Mouse (Mus musculus): ENCODE measurements around the gene Polr1d.

The Polr1d gene

DNA sequence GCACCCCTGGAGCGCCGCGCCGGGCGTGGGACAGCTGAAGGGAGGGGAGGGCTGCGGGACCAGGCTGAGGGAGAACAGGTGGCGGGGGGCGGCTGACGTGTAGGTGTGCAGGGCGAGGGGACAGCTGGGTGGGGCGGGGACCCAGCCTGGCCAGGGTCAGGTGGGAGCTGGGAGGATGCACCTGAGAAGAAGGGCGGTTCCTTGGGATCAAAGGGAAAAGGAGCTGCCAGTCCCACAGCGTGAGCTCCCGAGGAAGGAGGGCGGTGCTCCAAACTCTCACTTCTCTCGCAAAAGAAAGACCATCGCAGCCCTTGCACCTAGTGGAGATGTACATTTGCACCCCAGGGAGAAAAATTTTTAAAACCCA, at the start of gene Polr1d:
TSS of gene Polr1d (plus strand) at position 252 of the 367 bp plus-strand sequence.
- DNase-seq (ENCODE audit: low spot score) = no peak

DNA sequence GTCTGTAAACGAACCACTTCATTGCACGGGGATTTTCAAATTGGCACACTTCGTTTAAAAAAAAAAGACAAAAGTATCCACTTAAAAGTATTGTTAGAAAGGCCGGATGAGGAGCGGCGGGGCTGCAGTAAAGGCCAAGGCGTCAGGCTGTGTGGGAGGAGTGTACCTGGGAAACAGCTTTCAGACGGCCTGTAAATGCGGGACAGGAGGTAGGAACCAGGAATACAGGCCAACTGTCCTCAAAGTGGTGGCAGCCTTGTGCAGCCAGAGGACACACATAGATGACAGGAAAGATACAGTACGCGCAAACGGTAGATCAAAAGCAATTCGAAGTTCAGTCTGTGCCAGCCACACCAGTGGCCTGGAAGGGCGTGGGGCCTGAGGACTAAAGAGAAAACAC, 45.6 kb upstream of the Polr1d start:
- DNase-seq (ENCODE audit: low spot score) = no peak

DNA sequence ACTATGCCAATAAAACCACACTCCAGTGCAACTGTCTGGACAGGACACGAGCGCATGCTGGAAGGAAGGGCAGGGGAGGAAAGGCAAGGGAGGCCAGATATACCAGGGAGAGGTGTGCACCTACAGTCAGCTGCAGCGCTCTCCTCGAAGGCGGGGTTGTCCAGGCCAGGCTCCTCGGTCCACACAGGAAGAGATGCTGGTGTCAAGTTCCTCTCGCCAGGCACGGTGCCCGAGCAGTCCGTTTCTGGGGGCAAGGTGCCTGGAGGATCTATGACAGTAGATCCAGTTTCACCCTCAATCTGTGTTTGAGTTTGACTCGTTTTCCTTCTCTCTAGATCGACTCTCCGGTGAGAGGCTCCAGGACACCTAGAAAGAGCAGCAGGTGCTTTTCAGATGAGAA, 43.7 kb upstream of the Polr1d start:
- DNase-seq (ENCODE audit: low spot score) = no peak

DNA sequence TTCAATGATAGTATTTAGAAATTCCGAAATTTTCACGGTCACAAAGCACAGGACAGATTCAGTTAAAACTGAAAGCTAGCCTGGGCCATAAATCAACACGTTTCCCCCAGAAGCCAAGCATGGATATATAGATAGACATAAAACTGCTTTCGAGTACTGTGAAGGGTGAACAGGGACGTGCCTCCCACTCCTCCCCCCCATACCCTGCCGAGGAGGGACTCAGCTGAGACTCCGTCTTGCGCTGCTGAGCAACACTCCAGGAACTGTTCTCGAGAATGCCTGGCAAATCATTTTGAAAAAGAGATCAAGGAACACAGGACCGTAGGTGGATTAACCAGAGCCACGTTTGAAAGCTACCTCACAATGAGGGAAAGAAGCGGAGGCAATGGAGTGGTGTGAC, 42.6 kb upstream of the Polr1d start:
- no peak for DNase-seq (ENCODE audit: low spot score)

DNA sequence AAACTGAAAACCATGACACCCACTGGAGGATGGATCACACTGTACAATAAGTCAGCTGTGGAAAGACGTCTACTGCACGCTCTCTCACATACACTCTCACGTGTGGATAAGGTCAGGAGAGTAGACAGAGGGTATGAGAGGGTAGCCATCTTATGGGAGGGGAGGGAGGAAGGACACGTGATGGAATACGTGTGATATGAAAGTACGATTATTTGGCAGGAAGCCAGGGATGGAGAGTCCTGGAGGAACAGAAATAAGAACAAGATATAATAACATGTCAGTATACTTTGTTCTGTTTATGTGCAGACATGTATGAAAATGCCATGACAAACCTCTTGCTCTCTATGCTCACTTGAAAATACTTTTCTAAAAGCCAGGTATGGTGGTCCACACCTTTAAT, 41.5 kb upstream of the Polr1d start:
- DNase-seq (ENCODE audit: low spot score) = no peak

DNA sequence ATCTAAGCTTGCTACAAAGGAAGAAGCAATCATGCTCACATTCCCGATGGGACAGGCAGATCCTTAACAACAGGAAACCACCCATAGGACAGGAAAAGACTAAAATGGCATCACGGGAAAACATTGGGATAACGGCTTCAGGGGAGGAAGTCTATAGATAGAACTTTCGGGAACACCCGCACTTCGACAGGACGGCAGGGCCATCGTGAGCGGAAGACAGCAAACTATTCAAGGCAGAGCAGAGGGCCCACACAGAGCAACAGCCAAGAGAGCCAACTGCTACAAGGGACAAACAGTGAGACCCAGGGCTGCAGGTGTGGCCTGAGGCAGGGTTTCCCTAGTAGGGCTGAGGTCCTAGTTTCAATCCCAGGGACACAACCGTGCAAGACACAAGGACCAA, 40.8 kb upstream of the Polr1d start:
- DNase-seq (ENCODE audit: low spot score) = no peak

DNA sequence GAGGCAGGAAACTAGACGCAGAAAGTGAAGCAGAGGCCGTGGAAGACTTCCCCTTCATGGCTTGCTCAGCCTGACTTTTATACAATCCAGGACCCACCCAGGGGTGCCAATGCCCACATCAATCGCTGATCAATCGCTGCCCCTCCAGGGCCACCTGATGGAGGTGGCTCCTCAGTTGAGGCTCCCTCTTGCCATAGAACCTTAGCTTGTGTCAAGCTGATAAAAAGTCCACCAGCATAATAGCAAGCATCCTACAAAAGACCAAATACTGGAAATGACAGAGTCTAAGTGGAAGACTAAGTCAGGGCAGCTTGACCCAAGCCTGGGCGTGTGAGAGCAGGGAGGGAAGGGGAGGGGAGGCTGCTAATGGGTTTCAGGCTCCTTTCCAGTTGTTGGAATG, 40.2 kb upstream of the Polr1d start:
- no peak for DNase-seq (ENCODE audit: low spot score)

DNA sequence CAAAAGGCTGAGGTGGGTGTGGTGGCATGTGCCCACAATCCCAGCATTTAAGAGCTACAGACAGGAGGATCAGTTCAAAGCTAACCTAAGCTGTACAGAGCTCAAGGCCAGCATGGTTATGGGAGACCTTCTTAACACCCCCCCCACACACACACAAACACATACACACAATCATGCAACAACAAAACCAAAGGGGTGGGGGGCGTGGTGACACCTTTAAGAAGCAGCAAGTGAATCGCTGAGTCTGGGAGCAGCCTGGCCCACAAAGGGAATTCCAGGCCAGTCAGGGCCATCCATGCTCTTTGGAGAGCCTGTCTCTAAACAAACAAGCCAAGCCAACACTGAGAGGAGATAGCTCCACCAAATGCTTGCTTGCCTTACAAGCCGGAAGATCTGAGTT, 39.2 kb upstream of the Polr1d start:
- no peak for DNase-seq (ENCODE audit: low spot score)

DNA sequence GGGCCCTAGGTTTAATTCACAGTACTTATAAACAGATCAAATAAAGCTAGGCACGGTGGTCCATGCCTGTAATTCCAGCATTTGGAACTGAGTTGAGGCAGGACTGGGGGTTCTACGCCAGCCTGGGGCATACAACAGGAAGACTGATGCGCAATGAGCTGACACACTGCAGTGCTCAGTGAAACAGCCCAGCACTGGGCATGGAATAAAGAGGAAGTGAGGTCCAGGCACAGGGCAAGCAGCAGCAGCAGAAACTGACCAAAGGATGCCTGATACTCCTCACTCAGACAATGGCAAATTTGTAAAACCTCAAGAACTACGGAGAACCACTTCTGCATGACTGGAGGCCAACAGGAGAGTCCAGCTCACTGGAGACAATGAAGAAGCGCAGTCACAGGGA, 37.5 kb upstream of the Polr1d start:
- no peak for DNase-seq (ENCODE audit: low spot score)

DNA sequence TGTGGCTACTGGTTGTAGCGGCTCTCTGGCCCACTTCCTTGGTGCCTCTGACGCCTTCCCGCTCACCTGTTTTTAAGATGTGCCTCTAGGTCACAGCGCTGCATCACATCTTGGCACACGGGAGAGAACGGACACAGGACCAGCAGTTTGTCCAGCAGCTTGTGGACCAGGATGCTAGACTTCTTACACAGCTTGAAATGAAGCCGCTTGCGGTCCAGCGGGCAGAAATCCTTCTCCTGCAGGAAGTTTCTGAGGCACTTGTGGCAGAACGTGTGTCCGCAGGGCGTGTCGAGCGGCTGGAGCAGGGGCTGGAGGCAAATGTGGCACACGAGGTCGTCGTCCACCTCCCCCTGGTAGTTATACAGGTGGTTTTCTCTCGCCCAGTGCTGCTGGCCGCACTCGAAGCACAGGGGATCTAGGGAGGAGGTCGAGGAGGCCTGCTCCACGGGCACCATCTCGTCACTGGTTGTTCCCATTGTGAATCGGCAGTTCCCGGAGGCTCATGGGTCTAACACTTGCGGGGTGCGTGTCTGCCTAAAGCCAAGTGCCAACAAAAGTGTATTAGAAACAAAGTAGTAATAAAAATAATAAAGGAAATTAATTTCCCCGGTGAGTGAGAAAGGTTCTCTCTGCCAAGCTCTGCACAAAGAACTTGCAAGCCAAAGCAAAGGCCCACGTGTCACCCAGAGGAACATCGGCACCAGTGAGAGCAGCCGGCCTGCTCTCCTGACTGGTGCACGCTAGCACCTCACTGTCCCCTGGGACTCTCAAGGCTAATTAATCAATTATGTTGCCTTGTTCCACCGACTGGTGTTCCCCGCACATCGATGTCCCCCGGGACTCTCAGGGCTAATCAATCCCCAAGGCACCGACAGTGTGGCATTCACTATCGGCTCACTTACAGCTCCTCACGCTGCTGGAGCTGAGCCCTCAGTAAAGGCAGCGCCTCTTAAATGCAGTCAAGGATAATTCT, 34.6 kb upstream of the Polr1d start:
- no peak for DNase-seq (ENCODE audit: low spot score)

DNA sequence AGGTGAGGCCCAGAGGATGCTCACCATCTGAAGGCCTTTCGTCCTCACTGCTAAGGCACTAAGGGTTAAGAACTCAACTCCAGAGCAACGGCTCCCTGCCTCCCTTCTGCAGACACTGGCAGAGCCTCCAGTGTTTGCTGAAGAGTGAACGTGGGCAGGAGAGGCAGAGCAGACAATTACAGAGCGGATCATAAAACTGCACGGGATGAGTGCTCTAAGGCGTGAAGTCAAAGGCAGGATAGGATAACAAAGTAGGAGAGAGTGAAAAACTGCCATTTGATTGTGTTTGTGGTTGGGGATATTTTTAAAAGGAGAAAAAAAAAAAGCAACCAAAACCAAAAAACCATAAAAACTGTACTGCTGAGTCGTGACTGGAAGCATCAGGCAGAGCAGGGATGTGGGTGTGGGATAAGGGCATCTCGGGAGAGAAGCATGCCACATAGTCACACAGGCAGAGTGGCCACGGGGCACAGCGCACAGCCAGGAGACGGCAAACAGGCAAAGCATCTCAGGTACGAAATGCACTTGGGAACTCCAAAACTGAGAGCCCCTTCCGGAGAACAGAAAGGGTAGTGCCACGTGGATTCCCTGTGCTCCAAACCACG, 33.5 kb upstream of the Polr1d start:
- DNase-seq (ENCODE audit: low spot score) = no peak

DNA sequence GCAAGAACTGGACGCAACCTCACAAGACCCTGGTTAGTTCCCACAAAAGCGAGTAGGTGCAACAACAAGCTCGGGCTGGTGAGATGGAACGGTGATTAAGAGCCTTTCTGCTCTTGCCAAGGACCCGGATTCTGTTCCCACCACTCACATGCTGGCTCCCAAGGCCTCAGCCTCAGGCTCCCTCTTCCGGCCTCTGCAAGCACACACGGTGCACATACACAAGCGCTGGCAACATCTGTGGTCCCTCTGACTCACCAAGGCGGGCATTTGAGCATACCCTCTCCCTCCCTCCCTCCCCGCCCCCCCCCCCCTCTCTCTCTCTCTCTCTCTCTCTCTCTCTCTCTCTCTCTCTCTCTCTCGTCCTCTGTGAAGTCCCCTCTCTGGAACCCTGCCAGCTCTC, 31.5 kb upstream of the Polr1d start:
- DNase-seq (ENCODE audit: low spot score) = no peak

DNA sequence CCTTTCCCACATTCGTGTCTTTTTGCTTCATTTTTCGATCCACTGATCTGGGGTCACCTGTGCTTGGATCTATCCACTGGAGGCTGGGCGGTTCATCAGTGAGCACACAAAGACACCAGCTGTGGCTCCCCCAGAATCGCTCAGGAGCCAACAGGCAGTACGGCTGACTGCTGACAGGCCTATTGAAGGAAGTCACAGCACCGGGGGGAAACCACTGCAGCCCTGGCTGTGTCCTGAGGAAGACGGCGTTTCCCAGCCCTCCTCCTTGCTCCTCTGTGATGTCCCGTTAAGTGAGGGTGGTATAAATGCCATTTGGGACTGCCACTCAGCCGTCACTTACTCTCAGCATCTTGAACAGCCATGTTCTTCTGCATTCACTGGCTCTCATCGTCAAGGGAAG, 30.9 kb upstream of the Polr1d start:
- no peak for DNase-seq (ENCODE audit: low spot score)

DNA sequence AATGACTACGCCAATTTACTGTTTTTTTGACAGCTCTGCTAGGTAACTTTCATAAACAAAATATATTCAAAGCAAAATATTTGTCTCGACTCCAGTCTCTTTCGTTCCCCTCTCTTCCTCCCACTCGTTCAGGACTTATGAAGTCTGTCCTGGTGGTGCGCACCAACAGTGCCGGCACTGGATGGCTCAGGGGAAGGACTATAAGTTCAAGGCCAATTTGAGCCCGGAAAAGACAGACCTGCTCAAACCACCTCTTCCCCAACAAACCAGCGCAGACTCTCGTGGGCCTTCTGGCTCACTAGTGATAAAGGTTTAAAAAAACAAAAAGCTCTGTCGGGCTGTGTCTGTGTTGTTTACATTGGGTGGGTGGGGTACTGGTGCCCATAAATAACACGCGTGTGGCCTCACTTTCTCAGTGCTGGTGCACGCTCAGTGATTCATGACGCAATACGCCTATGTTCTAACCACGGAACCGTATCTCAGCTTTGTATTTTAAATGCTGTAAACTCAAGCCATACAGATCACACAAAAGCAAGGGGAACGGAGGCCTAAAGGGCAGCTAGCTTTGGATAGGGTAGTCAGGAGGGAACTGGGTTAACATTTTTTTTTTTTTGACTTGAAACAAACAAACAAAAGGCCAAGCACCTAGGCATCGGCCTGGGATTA, 27.2 kb upstream of the Polr1d start:
- no peak for DNase-seq (ENCODE audit: low spot score)

DNA sequence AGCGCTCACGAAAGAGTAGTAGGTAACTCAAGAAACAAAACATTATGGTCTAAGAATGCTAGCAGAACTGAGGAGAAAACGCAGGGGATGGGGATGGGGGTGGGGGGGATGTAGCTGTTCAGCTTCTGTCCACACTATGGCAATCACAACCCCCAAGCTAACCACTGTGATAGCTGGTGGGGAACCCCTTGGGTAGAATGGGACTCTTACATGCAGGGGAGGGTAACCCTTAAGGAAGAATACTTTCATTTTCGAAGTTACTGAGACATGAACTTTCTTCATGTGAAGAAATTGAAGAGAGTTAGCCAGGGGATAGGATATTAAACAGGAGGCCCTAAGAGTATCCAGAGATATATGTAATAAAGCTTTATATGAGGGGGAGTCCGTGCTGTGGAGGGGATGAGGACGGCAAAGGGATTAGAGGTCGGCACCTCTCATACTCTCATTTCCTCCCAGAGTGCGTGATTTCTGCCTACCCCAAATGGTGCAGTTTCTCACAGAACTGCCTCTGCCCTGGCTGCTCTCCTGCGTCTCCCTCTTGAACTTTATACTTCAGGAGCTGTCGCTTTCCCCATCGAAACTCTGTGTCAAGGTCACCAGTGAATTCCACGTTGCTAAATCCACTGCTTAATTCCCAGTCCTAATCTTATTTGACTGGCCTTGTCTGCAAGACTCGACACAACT, 25.9 kb upstream of the Polr1d start:
- no peak for DNase-seq (ENCODE audit: low spot score)

DNA sequence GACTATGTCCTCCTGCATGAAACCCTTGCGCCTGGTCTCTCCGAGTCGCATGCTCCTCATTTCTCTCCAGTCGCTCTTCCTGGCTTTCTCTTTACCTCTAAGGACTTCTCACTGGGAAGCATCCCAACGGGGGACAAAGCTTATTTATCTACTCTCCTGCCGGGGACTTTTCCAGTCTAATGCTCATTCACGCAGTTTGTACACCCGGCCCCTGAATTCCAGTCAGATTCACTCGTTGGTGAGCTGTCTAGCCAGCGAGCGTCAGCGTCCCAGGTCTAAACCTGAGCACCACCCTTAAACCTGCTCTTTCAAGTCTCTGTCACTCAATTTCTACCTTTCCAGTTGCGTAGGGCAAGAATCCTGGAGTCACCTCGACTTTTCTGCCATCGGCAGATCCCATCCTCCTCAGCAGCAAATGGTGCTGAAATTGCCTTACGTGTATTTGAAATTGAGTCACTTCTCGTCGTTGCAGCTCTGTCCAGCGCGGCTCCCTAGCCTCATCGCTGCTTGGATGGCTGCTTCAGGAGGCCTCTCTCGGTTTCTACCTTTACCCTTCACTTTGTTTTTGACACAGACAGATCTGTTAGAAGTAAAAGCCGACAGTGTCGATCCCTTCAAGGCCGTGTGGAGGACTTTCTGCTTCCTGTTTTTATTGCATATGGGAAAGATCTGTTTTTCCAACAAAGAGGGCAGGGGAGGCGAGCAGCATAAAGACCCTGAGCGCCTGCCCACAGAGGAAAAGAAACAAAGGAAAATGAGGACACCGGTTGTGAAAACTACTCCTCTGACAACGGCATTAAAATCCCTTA, 25.1 kb upstream of the Polr1d start:
- no peak for DNase-seq (ENCODE audit: low spot score)

DNA sequence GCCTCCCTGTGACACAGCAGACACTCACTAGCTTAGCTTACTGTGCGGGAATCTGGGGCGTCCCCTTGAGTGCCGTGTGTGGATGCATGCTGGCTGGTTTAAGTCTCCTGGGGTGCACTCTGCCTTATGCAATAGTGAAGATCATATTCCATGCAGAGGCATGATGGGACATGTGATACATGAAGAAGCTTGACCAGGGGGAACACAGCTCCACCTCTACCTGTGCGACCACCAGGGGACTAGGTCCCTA, 24.6 kb upstream of the Polr1d start:
- no peak for DNase-seq (ENCODE audit: low spot score)

DNA sequence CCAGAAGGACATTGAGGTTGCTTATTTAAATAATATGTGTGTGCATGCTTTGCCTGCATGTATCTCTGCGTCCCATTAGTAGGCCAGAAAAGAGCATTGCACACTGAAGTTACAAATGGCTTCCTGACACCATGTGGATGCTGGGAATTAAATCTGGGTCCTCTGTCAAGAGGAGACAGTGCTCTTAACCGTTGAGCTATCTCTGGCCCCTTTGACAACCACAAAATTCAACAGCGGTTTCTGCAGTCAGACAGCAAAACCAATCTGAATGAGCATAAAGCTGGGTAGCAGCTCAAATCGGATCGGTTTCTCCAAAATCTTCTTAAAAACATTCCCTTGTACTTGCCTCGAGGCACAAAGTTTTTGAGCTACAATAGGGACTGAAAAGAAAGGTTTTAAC, 23.8 kb upstream of the Polr1d start:
- no peak for DNase-seq (ENCODE audit: low spot score)

DNA sequence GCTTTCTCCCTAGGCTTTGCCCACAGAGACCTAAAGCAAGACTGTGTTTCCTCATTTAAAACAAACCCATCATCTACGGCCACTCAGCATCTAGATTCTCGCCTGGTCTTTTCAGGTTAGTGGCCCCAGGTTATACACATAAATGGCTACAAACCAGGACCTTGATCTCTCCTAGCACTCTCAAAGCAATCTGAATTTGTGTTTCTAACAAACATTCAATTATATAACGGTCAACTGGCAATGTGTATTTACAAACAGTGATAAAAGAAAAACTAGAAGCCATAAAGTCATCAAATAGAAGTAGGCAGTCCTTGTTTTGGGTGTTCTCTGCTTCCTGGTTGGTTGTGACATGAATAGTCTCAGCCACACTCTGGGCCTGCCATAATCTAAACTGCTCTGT, 23.4 kb upstream of the Polr1d start:
- DNase-seq (ENCODE audit: low spot score) = no peak

DNA sequence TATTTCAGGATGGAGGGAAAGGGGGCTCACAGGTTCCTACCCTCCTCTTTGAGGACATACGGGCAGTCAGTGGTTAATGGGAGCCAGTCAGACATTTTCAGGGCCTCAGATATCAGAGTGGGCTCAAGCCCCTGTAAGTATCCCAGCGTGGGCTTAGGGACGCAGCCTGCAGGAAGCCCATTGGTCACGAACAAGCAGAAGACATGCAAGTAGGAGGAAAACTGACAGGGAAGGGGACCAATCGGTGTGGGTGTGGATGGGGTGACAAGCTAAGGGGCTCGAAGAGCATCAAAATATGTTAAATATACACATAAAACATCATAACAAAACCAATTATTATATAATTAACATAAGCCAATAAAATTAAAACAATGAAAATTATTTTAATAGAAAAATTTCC, 22.5 kb upstream of the Polr1d start:
- no peak for DNase-seq (ENCODE audit: low spot score)

DNA sequence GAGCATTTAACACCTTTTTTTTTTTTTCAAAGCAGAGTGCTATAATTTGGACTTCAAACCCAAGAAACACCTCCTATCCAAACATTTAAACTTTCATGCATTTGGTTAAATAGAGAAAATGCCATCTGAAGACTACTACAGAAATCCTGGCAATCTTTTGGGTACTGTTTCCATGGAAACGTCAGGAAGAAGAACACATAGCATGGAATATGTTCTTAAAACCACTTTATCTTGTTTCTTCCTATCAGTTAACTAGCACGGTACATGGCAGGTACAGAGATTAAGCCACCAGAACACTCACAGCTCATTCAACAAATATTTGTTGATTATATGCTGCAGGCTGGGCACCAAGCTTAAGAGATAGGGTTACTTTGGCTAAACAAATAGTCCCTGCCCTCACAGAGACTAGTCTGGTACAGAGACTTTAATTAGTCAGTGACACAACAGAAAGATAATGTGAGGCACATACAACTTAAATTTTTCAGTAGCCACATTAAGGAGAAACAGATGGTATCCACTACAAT, 22.0 kb upstream of the Polr1d start:
- no peak for DNase-seq (ENCODE audit: low spot score)
